Mouse (Mus musculus) bone marrow, adult 2 months (tissue): ENCODE measurements around the gene Serpinb9e. TPM values are rescaled to one million over a fixed set of nuclear protein-coding genes. Genes with fewer than 3 reads are reported as not detected.
"Not testable (repeated sequence)": the region's sequence is repeated elsewhere in the genome, so short reads cannot be mapped to it uniquely, and the experiment has no call there.

Experiments
- H3K27ac ChIP-seq: fragments of 200-500 bp; 2 replicates; pipeline ENCODE4 v1.5.1; 2012; ENCODE audit warnings: low read depth, mild to moderate bottlenecking, control low read depth, inconsistent platforms, low read length; ENCODE audit not compliant: control insufficient read depth, poor library complexity, insufficient read depth
- H3K4me1 ChIP-seq: fragments of 200-500 bp; 2 replicates; pipeline ENCODE4 v1.6.1; 2011; ENCODE audit warnings: low read length; ENCODE audit not compliant: control insufficient read depth, insufficient read depth
- H3K4me3 ChIP-seq: fragments of 200-500 bp; replicated peaks from 2 replicates; pipeline ENCODE3; 2011; ENCODE audit warnings: mild to moderate bottlenecking, low read depth, low read length, control low read depth; ENCODE audit not compliant: control insufficient read depth
- CTCF ChIP-seq: fragments of 200-500 bp; IDR thresholded peaks from 2 replicates; pipeline ENCODE4 v1.5.1; 2011; ENCODE audit warnings: low read length, control low read depth; ENCODE audit not compliant: control insufficient read depth, insufficient read depth
- POLR2A ChIP-seq: fragments of 200-500 bp; IDR thresholded peaks from 2 replicates; pipeline ENCODE4 v1.6.1; 2011; ENCODE audit warnings: low read depth, mild to moderate bottlenecking, control low read depth, low read length, borderline replicate concordance; ENCODE audit not compliant: control insufficient read depth
- WGBS: fragments of 180-500 bp; shearing (Covaris S2); methylation state at CpG from one replicate; pipeline ENCODE4 v1.1.7; 2018; 5-methylcytosine and 5-hydroxymethylcytosine counted together
- polyA plus RNA-seq: library from polyadenylated mRNA; stranded (reverse); fragments of >200 nt; gene quantifications from 2 replicates; pipeline ENCODE4 v1.2.4, GENCODE M21; 2011; ENCODE audit warnings: low replicate concordance; ENCODE audit not compliant: missing spikeins, insufficient read depth, insufficient read length

The Serpinb9e gene
- not detected in 2 replicates for polyA plus RNA-seq

DNA sequence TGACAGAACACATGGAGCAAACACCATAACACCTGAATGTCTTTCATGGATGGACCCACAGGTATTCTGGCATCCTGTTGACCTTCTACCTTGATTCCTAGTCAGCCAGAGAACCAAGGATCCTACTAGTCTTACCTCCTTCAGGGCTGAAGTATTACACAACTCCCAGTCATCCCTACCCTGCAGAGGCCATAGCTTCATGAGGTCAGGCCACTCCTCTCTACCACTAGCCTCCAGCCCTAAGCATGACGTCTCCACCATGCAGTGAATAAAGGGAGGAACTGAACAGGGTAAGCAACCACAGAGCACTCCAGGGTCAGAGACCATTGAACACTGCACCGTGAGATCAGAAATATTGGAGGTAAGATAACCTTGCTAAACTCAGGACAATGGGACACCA lies at the start of gene Serpinb9e:
Serpinb9e (plus strand) TSS at position 301 of the 400 bp plus-strand sequence.
- not testable (repeated sequence) for H3K4me1 ChIP-seq, H3K4me3 ChIP-seq, H3K27ac ChIP-seq
- WGBS, result 79% methylated on average over 2 of the region's 2 CpGs

DNA sequence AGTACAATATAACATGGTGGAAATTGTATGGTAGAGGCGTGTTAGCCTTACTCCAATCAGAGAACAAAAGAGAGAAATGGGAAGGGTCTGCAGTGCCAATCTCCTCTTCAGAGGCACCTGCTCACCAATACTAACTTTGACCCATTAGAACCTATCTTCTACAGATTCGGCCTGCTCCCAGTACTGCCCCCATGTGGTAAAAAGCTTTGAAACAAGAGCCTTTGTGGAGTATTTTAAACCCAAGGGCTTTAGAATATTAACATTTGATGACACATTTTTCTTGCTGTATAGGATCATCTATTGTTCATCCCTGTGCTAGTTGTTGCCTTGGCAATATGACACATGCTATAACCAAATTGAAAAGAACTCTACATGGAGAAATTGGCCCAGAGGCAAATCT lies 49.7 kb upstream of the Serpinb9e start:
- Histone ChIP-seq H3K4me3 (no peak overlapping the region), H3K27ac (no peak overlapping the region), H3K4me1 (no peaks in the 10 kb centered on the region)
- WGBS, result 50% methylated on average over 2 of the region's 2 CpGs
- TF ChIP-seq POLR2A (no peak), CTCF (no peak)

DNA sequence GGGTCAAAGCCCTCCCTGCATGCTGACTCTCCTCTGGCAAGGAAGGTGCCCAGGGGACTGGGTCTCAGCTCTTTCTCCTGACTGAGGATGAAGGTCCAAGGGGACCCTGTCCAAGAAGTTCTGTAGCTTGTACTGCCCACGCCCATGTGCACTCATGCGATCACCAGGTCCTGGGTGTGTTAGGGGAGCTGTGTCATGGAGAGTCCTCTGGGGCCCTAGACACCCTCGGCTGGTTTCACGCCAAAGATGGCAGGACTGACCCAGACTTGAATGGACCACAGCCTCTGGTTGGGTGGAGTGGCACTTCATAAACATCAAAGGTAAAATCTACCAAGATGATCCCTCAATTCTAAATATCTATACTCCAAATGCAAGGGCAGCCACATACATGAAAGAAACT lies 59.2 kb downstream of the Serpinb9e start:
- 67% methylated on average over 4 of the region's 4 CpGs for WGBS
- not testable (repeated sequence) for H3K27ac ChIP-seq, H3K4me1 ChIP-seq, H3K4me3 ChIP-seq

Other genes with a start within 250 kb of the Serpinb9e start
- 3.1 and 6.7 TPM in 2 replicates for gene Serpinb9, start 246.4 kb upstream of the Serpinb9e start, polyA plus RNA-seq
- gene Serpinb9b, start 222.2 kb upstream of the Serpinb9e start, polyA plus RNA-seq, result 0.70 and 2.3 TPM in 2 replicates
- 1.00 TPM in 1 of 2 replicates, not detected in the other for gene Serpinb1b, start 171.0 kb upstream of the Serpinb9e start, polyA plus RNA-seq
- 0.97 TPM in 1 of 2 replicates, not detected in the other for gene Serpinb9c, start 89.9 kb upstream of the Serpinb9e start, polyA plus RNA-seq
- gene Serpinb9d, start 56.7 kb upstream of the Serpinb9e start, polyA plus RNA-seq, result 1.4 TPM in 1 of 2 replicates, not detected in the other
- gene Serpinb9f, start 74.5 kb downstream of the Serpinb9e start, polyA plus RNA-seq, result 1.0 and 3.5 TPM in 2 replicates
- gene Gm11397, start 146.1 kb downstream of the Serpinb9e start, polyA plus RNA-seq, result not detected in 2 replicates
- gene Serpinb9g, start 235.2 kb downstream of the Serpinb9e start, polyA plus RNA-seq, result not detected in 2 replicates